Mouse (Mus musculus) left cerebral cortex, postnatal 10 days (tissue): ENCODE measurements around the gene Myh4. TPM values are rescaled to one million over a fixed set of nuclear protein-coding genes. Genes with fewer than 3 reads are reported as not detected.

Experiments
- DNase-seq, 2 experiments: peaks; one replicate each; pipeline ENCODE4 v3.0.0; 2021 to 2022; ENCODE audit warnings: low spot score in 2 of 2, mixed read lengths in 1 of 2; ENCODE audit errors: extremely low spot score in 1 of 2
- intact Hi-C: fragments of 180-260 bp; cut with DNase I; formaldehyde crosslinking; loops from one replicate; pipeline ENCODE4 v1.15.1; 2025
- total RNA-seq, 2 experiments: library from RNA; stranded (reverse); gene quantifications; 2 replicates each; pipeline ENCODE4 v1.2.3; 2021

Gene Myh4
- under 1 TPM; 0.51 to 0.64 TPM for total RNA-seq

- DNase-seq: no peak
- intact Hi-C loops: loop anchor here (5.0 kb wide), 1 partner anchor 110 kb away; no protein-coding TSS in a partner anchor
Measured at GRCm38 (mm10) chr11:67237481-67238079, at the start of gene Myh4. Gene Myh4 (plus strand): TSS chr11:67238029.

DNA sequence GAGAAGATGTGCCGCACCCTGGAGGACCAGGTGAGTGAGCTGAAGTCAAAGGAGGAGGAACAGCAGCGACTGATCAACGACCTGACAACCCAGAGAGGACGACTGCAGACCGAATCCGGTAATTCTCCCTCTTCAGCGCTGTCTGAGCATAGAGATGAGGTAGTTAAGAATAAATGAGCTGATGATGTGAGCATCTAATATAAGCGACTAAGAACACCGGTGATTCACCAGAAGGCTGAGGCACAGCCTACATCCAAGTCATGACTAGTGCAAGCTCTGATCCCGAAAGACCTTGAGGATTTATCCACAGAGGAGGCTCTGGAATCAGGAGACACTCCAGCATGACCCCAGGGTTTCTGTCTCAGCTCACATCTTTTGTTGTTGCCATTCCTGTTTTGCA is 47.5 kb upstream of the Myh4 start:
- no peak for DNase-seq
- intact Hi-C loops: no loop called here

- intact Hi-C loops: no loop called here
- DNase-seq: no peak
Measured at GRCm38 (mm10) chr11:67190814-67191213, 47.0 kb upstream of the Myh4 start.

GRCm38 (mm10) chr11:67191496-67191895 is 46.3 kb upstream of the Myh4 start:
- no peak for DNase-seq
- intact Hi-C loops: no loop called here

- DNase-seq: no peak
- intact Hi-C loops: no loop called here
Measured at GRCm38 (mm10) chr11:67199321-67199720, 38.5 kb upstream of the Myh4 start.

DNA sequence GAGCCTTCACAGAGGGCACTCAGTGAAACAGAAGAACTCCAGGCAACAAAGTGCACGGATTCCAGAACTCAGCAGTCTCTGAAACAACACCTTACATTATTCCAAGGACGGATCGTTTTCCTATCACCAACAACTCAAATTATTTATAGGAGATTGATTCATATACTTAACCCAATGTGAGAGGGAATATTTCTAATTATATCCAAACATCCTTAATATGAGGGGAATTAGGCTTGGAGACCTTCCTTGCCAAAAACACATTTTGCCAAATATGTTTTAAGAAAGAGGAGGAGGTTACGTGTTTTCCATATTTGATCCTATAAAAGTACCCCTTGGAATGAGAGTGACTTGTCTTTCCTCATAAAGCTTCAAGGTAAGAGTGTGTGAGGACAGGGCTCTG is 38.1 kb upstream of the Myh4 start, which contains the start of gene Myh1:
Myh1 (plus strand) TSS at position 301 of the 400 bp plus-strand sequence.
- intact Hi-C loops: no loop called here
- no peak for DNase-seq

GRCm38 (mm10) chr11:67204766-67205165 is 33.1 kb upstream of the Myh4 start:
- DNase-seq: peak in 1 of 2 experiments; percentile 32
- intact Hi-C loops: no loop called here

- DNase-seq: no peak
- intact Hi-C loops: no loop called here
Measured at GRCm38 (mm10) chr11:67221803-67222202, 16.0 kb upstream of the Myh4 start.

DNA sequence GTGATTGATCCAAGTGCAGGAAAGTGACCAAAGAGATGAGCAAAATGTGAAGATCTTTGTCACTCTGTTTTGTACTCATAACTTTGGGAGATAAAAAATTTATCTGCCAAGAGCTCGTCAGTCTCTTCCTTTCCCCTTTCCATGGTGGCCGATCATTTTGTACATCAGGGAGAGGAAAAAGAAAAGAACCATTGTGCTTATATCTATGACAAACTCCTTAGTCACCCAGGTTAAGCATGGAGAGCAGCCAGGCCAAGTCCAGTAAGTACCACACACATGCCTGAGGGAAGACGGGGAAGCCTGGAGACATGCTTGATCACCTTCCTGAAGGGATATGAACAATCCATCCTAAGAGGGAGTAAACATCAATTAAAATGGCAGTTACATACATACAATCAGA is 13.4 kb upstream of the Myh4 start:
- DNase-seq: no peak
- intact Hi-C loops: no loop called here

DNA sequence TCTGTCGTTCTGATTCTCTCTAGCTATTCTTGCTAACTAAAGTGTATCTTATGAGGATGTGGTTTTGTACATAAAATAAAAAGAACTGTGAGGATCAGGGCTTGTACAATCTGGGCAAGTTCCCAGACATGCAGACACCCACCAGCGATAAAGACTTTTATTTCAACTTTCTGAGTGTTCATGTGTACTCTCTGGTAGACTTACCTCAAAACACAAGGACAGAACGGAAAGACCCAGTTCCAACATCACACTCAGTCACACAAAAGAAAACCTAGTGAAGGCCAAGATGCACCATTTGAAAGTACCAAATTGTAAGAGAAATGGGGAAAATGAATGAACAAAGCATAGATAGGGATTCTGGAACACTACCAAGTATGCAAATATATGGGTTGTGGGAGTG is 9.1 kb upstream of the Myh4 start:
- intact Hi-C loops: no loop called here

GRCm38 (mm10) chr11:67229166-67229565 is 8.7 kb upstream of the Myh4 start:
- DNase-seq: no peak
- intact Hi-C loops: no loop called here

More for the DNA sequence above, 9.1 kb upstream of the Myh4 start:
- DNase-seq: no peak

GRCm38 (mm10) chr11:67229946-67230345 is 7.9 kb upstream of the Myh4 start:
- DNase-seq: no peak
- intact Hi-C loops: no loop called here

- intact Hi-C loops: loop anchor here (2.0 to 5.0 kb wide), 2 partner anchors 112 to 121 kb away; no protein-coding TSS in a partner anchor
- DNase-seq: peak; percentile 52
Measured at GRCm38 (mm10) chr11:67235639-67236358, 2.0 kb upstream of the Myh4 start.

DNA sequence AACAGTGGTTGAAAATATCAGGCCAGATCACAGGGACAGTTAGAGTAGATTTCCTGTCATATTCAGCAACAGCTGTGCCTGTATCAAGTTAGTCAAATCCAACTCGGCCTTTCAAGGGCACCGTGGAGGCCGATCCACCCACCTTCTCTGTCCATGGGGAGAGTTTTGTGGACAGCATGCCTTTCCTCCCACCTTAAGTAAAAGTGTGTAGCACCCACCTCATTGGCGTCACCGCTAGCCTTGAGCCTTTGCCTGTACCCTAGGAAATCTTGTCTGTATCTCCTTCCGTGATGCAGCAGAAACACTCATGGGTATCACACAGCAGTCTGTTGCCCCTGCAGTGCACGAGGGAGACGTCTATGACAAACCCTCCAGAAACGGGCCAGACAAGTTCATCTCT is 1.0 kb upstream of the Myh4 start:
- no peak for DNase-seq
- intact Hi-C loops: loop anchor here (5.0 kb wide), 1 partner anchor 111 kb away; no protein-coding TSS in a partner anchor

- DNase-seq: no peak
- intact Hi-C loops: no loop called here
Measured at GRCm38 (mm10) chr11:67241051-67241450, 3.2 kb downstream of the Myh4 start.

DNA sequence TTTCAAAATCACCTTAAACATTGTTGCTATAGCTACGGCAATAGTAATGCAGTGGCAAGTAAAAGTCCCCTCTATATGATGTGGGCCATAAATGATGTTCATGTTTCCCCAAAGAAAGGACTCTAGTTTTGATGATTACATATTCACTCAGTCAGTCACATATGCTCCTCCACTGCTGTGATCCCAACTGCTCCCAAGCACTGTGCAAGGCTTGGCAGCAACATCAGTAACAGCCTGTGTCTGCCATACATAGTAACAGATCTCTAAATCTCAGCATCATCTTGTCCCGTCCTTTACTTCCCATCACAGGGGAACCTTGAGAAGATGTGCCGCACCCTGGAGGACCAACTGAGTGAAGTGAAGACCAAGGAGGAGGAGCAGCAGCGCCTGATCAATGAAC is 15.9 kb downstream of the Myh4 start:
- peak in 1 of 2 experiments; percentile 20 for DNase-seq
- intact Hi-C loops: no loop called here

GRCm38 (mm10) chr11:67257048-67257447 is 19.2 kb downstream of the Myh4 start:
- intact Hi-C loops: no loop called here
- DNase-seq: no peak

DNA sequence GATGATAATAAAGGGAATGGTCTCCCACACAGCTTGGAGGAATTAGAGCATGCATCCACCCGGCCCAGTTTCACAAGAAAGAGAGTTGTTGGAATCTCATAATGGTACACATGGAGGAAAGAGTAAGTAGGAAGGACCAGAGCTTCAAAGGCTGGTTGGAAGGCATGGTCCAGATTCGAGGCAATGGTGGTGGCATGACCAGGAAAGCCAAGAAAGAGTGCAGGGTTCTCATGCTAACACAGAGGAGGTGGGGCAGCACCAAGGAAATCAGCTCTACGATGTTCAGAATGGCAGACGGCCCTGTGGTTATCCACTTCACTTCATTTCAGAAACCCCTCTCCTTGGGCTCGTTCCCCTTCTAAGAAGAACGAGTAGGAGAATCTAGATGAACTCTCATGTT is 23.1 kb downstream of the Myh4 start:
- intact Hi-C loops: no loop called here
- DNase-seq: no peak

- intact Hi-C loops: no loop called here
- peak in 1 of 2 experiments; percentile 42 for DNase-seq
Measured at GRCm38 (mm10) chr11:67276601-67277174, 38.9 kb downstream of the Myh4 start, which contains the start of gene Myh8. Gene Myh8 (plus strand): TSS chr11:67277124.

- DNase-seq: no peak
- intact Hi-C loops: no loop called here
Measured at GRCm38 (mm10) chr11:67293440-67293839, 55.6 kb downstream of the Myh4 start.
